ENCODE assay signal across 10 mouse cellular contexts in genomic region chr7:45309455-45309854, GRCm38 (mm10). TPM values are rescaled to one million over a fixed set of nuclear protein-coding genes. Genes with fewer than 3 reads are reported as not detected.
DNase-seq lines count a peak whose midpoint lies in the region; ATAC-seq and TF ChIP-seq lines count a peak whose summit lies in the region.
"Had no signal": no experiment of that assay in that cellular context is flagged by ENCODE, and none has a peak within 500 bp of the region (broad histone marks: within the 10 kb centered on the region; RNA-seq: fewer than 3 reads in every experiment).

No protein-coding gene starts in this region.

- no peak overlapping the region for H3K4me3 ChIP-seq in liver, embryonic 11.5 days (ENCODE audit: low read depth, low read length)
- H3K4me3 ChIP-seq in forebrain, embryonic 15.5 days = no peak overlapping the region
- H3K4me3 ChIP-seq in lung, embryonic 14.5 days (ENCODE audit: low read depth, low read length) = no peak overlapping the region
- H3K4me3 ChIP-seq: heart, embryonic 15.5 days; myocyte had no signal

- no peaks in the 10 kb centered on the region; the same call in 1 of the 2 replicates for H3K36me3 ChIP-seq in liver, embryonic 11.5 days (ENCODE audit: control insufficient read depth, insufficient read depth, low read length)
- H3K36me3 ChIP-seq in forebrain, embryonic 15.5 days = no peaks in the 10 kb centered on the region
- H3K36me3 ChIP-seq in lung, embryonic 14.5 days (ENCODE audit: insufficient read depth) = peaks cover 15% of the 10 kb centered on the region

- H3K9me3 ChIP-seq in liver, embryonic 11.5 days (ENCODE audit: control insufficient read depth, low read length) = no peaks in the 10 kb centered on the region
- H3K9me3 ChIP-seq in forebrain, embryonic 15.5 days = no peaks in the 10 kb centered on the region
- no peaks in the 10 kb centered on the region for H3K9me3 ChIP-seq in lung, embryonic 14.5 days (ENCODE audit: low read depth, low read length)
- H3K9me3 ChIP-seq: heart, embryonic 15.5 days had no signal

- no peak for ATAC-seq in liver, embryonic 11.5 days (replicated peaks; ENCODE audit: low FRiP score)
- 0 out of 2 replicates have a peak, but pooled peaks have one; percentile 19 for ATAC-seq in forebrain, embryonic 15.5 days (replicated peaks)
- ATAC-seq in lung, embryonic 14.5 days (ENCODE audit: insufficient read depth) = no peak

- 0 out of 2 replicates have a peak, but pooled peaks cover 2% of the 10 kb centered on the region for H3K4me1 ChIP-seq in liver, embryonic 11.5 days (replicated peaks; ENCODE audit: control insufficient read depth, insufficient read depth, low read length)
- H3K4me1 ChIP-seq in forebrain, embryonic 15.5 days = peaks cover 18% of the 10 kb centered on the region; the same call in 1 of the 2 replicates
- 0 out of 2 replicates have a peak, but pooled peaks cover 3% of the 10 kb centered on the region for H3K4me1 ChIP-seq in lung, embryonic 14.5 days (ENCODE audit: insufficient read depth)

- no peak overlapping the region for H3K9ac ChIP-seq in liver, embryonic 11.5 days (ENCODE audit: low read depth, low read length)
- no peak overlapping the region for H3K9ac ChIP-seq in forebrain, embryonic 15.5 days (replicated peaks)
- no peak overlapping the region for H3K9ac ChIP-seq in lung, embryonic 14.5 days
- H3K9ac ChIP-seq: heart, embryonic 15.5 days had no signal

- peak; percentile 56 for DNase-seq in liver
- no peak for DNase-seq in liver, embryonic 11.5 days (ENCODE audit: low spot score)
- DNase-seq in MN1 (ENCODE audit: low spot score) = peak; percentile 37
- DNase-seq in brain, embryonic 14.5 days (ENCODE audit: low read depth) = peak; percentile 84
- DNase-seq in lung, embryonic 14.5 days = peak; percentile 73
- peak; percentile 60 for DNase-seq in retina, postnatal 7 days (ENCODE audit: low read depth, low spot score)
- no peak for DNase-seq in urinary bladder, postnatal 10 days (ENCODE audit: low spot score)

- H3K27me3 ChIP-seq in liver, embryonic 11.5 days (replicated peaks; ENCODE audit: control insufficient read depth, insufficient read depth, low read length) = no peaks in the 10 kb centered on the region; the same call in 1 of the 2 replicates
- no peaks in the 10 kb centered on the region for H3K27me3 ChIP-seq in forebrain, embryonic 15.5 days
- no peaks in the 10 kb centered on the region for H3K27me3 ChIP-seq in lung, embryonic 14.5 days (ENCODE audit: insufficient read depth, low read length)
- H3K27me3 ChIP-seq: heart, embryonic 15.5 days had no signal

- H3K4me2 ChIP-seq in liver, embryonic 11.5 days = no peak overlapping the region
- H3K4me2 ChIP-seq in forebrain, embryonic 15.5 days (replicated peaks) = no peak overlapping the region
- H3K4me2 ChIP-seq in lung, embryonic 14.5 days = no peak overlapping the region
- H3K4me2 ChIP-seq: heart, embryonic 15.5 days had no signal

- no peak overlapping the region for H3K27ac ChIP-seq in liver, embryonic 11.5 days (ENCODE audit: low read depth, low read length)
- no peak overlapping the region for H3K27ac ChIP-seq in forebrain, embryonic 15.5 days (replicated peaks)
- no peak overlapping the region for H3K27ac ChIP-seq in lung, embryonic 14.5 days (ENCODE audit: low read depth)
- H3K27ac ChIP-seq: heart, embryonic 15.5 days had no signal

- 14% methylated on average over 9 of the region's 9 CpGs for WGBS in liver, embryonic 11.5 days
- 5% methylated on average over 9 of the region's 9 CpGs for WGBS in forebrain, embryonic 15.5 days
- 17% methylated on average over 9 of the region's 9 CpGs for WGBS in lung, embryonic 14.5 days

- TF ChIP-seq POLR2A in brain, embryonic 14.5 days (IDR thresholded peaks at IDR 0.05; ENCODE audit: borderline replicate concordance, extremely low read depth, insufficient read depth, insufficient read length, poor library complexity, severe bottlenecking) = no peak

- peak; percentile 77 for TF ChIP-seq CTCF in brain, embryonic 14.5 days (IDR thresholded peaks at IDR 0.05; ENCODE audit: borderline replicate concordance, extremely low read depth, insufficient read depth, insufficient read length)
- TF ChIP-seq CTCF in lung, embryonic 14.5 days (IDR thresholded peaks at IDR 0.05; ENCODE audit: low read depth) = peak; percentile 69

RNA-seq across cellular contexts. Expression of gene Trpm4, which starts 24.1 kb away (rescaled TPM):
- polyA plus RNA-seq in liver, embryonic 11.5 days (2014; fragmentation: Nextera tagmentation; extraction: Ambion mirVana) = 2.3 and 3.9 TPM in 2 replicates
- 19.0 and 20.3 TPM in 2 replicates for polyA plus RNA-seq in brain, embryonic 14.5 days (2012; rRNA removed)
- polyA plus RNA-seq in forebrain, embryonic 15.5 days (2015; fragmentation: Nextera tagmentation; extraction: Ambion mirVana) = 9.3 and 11.0 TPM in 2 replicates
- 11.4 and 15.7 TPM in 2 replicates for polyA plus RNA-seq in lung, embryonic 14.5 days (2014; fragmentation: Nextera tagmentation; extraction: Ambion mirVana)

RNA-seq across cellular contexts. Expression of gene Hrc, which starts 25.6 kb away (rescaled TPM):
- 0.12 and 0.30 TPM in 2 replicates for polyA plus RNA-seq in liver, embryonic 11.5 days (2014; fragmentation: Nextera tagmentation; extraction: Ambion mirVana)
- polyA plus RNA-seq in brain, embryonic 14.5 days (2012; rRNA removed) = 0.48 and 1.3 TPM in 2 replicates
- 0.10 and 0.23 TPM in 2 replicates for polyA plus RNA-seq in forebrain, embryonic 15.5 days (2015; fragmentation: Nextera tagmentation; extraction: Ambion mirVana)
- polyA plus RNA-seq in lung, embryonic 14.5 days (2014; fragmentation: Nextera tagmentation; extraction: Ambion mirVana) = 0.58 and 1.2 TPM in 2 replicates

RNA-seq across cellular contexts. Expression of gene Slc6a21, which starts 32.1 kb away (rescaled TPM):
- not detected in 2 replicates for polyA plus RNA-seq in liver, embryonic 11.5 days (2014; fragmentation: Nextera tagmentation; extraction: Ambion mirVana)
- polyA plus RNA-seq in brain, embryonic 14.5 days (2012; rRNA removed) = 0.11 TPM in 1 of 2 replicates, not detected in the other
- polyA plus RNA-seq in forebrain, embryonic 15.5 days (2015; fragmentation: Nextera tagmentation; extraction: Ambion mirVana) = not detected in 2 replicates
- not detected in 2 replicates for polyA plus RNA-seq in lung, embryonic 14.5 days (2014; fragmentation: Nextera tagmentation; extraction: Ambion mirVana)
- polyA plus RNA-seq: heart, embryonic 15.5 days; myocyte had no signal

RNA-seq across cellular contexts. Expression of gene Ppfia3, which starts 57.4 kb away (rescaled TPM):
- polyA plus RNA-seq in liver, embryonic 11.5 days (2014; fragmentation: Nextera tagmentation; extraction: Ambion mirVana) = 2.0 and 2.1 TPM in 2 replicates
- 56.7 and 60.0 TPM in 2 replicates for polyA plus RNA-seq in brain, embryonic 14.5 days (2012; rRNA removed)
- polyA plus RNA-seq in forebrain, embryonic 15.5 days (2015; fragmentation: Nextera tagmentation; extraction: Ambion mirVana) = 18.3 and 20.1 TPM in 2 replicates
- polyA plus RNA-seq in lung, embryonic 14.5 days (2014; fragmentation: Nextera tagmentation; extraction: Ambion mirVana) = 3.1 and 3.2 TPM in 2 replicates

Comparison
In these comparisons a context has a peak if more than half of its experiments do, and no peak if none do; other contexts are left out.
1. DNase-seq: peak in liver (single experiment), MN1 (single experiment), brain, embryonic 14.5 days (single experiment), lung, embryonic 14.5 days (single experiment) and retina, postnatal 7 days (single experiment); none in liver, embryonic 11.5 days (single experiment) and urinary bladder, postnatal 10 days (single experiment).